Mouse (Mus musculus): ENCODE measurements around the gene Frs3.

Gene Frs3

GRCm38 (mm10) chr17:47691650-47692049 is 2.8 kb downstream of the Frs3 start:
- CTCF ChIA-PET, result no interaction called here

- CTCF ChIA-PET, result interaction anchor here (0.6 to 1.3 kb wide), 2 partner anchors 16 to 94 kb away, joined by 3 to 6 read pairs; no protein-coding TSS in a partner anchor
Observed at GRCm38 (mm10) chr17:47693671-47694441, 5.0 kb downstream of the Frs3 start.

- CTCF ChIA-PET, result interaction anchor here (1.3 kb wide), 1 partner anchor 95 kb away, joined by 3 read pairs; no protein-coding TSS in a partner anchor
Observed at GRCm38 (mm10) chr17:47694442-47694502, 5.4 kb downstream of the Frs3 start, which contains the start of gene Gm21981. Gene Gm21981, minus strand, starts transcription at chr17:47694455.

- CTCF ChIA-PET, result interaction anchor here (0.6 to 1.3 kb wide), 2 partner anchors 95 to 1213 kb away, joined by 3 to 4 read pairs; no protein-coding TSS in a partner anchor
Observed at GRCm38 (mm10) chr17:47694503-47695336, 5.9 kb downstream of the Frs3 start, which contains the start of gene Prickle4. Gene Prickle4, minus strand, starts transcription at chr17:47694736.

GRCm38 (mm10) chr17:47695337-47695710 is 6.5 kb downstream of the Frs3 start:
- CTCF ChIA-PET, result interaction anchor here (0.6 to 1.3 kb wide), 2 partner anchors 96 to 1214 kb away, joined by 3 to 4 read pairs; no protein-coding TSS in a partner anchor

GRCm38 (mm10) chr17:47698156-47698555 is 9.3 kb downstream of the Frs3 start:
- CTCF ChIA-PET, result no interaction called here

GRCm38 (mm10) chr17:47699055-47699454 is 10.2 kb downstream of the Frs3 start:
- CTCF ChIA-PET, result interaction anchor here (0.7 kb wide), 1 partner anchor 28 kb away, joined by 7 read pairs; no protein-coding TSS in a partner anchor

GRCm38 (mm10) chr17:47701793-47702192 is 13.0 kb downstream of the Frs3 start:
- CTCF ChIA-PET, result no interaction called here

- CTCF ChIA-PET, result no interaction called here
Observed at GRCm38 (mm10) chr17:47702548-47703345, 13.9 kb downstream of the Frs3 start.

GRCm38 (mm10) chr17:47703556-47703955 is 14.7 kb downstream of the Frs3 start:
- CTCF ChIA-PET, result no interaction called here

GRCm38 (mm10) chr17:47704692-47705091 is 15.9 kb downstream of the Frs3 start:
- CTCF ChIA-PET, result no interaction called here

GRCm38 (mm10) chr17:47706196-47706595 is 17.4 kb downstream of the Frs3 start:
- CTCF ChIA-PET, result no interaction called here

GRCm38 (mm10) chr17:47707961-47708360 is 19.1 kb downstream of the Frs3 start:
- CTCF ChIA-PET, result no interaction called here

- CTCF ChIA-PET, result no interaction called here
Observed at GRCm38 (mm10) chr17:47708972-47709371, 20.1 kb downstream of the Frs3 start.

GRCm38 (mm10) chr17:47710036-47710435 is 21.2 kb downstream of the Frs3 start:
- CTCF ChIA-PET, result interaction anchor here (0.7 kb wide), 1 partner anchor 16 kb away, joined by 6 read pairs; no protein-coding TSS in a partner anchor

- CTCF ChIA-PET, result interaction anchor here (0.6 kb wide), 1 partner anchor 351 kb away, joined by 3 read pairs; no protein-coding TSS in a partner anchor
Observed at GRCm38 (mm10) chr17:47711883-47712282, 23.1 kb downstream of the Frs3 start.

- CTCF ChIA-PET, result no interaction called here
Observed at GRCm38 (mm10) chr17:47712889-47713571, 24.2 kb downstream of the Frs3 start.

GRCm38 (mm10) chr17:47715037-47715436 is 26.2 kb downstream of the Frs3 start:
- CTCF ChIA-PET, result interaction anchor here (0.7 kb wide), 2 partner anchors 119 to 385 kb away, joined by 3 read pairs; no protein-coding TSS in a partner anchor

- CTCF ChIA-PET, result no interaction called here
Observed at GRCm38 (mm10) chr17:47721183-47721582, 32.4 kb downstream of the Frs3 start.

- CTCF ChIA-PET, result no interaction called here
Observed at GRCm38 (mm10) chr17:47726566-47726965, 37.7 kb downstream of the Frs3 start, which contains the start of gene Pgc. Gene Pgc, plus strand, starts transcription at chr17:47726842.

Measured in spleen, embryonic (tissue).